In the genomic region with DNA sequence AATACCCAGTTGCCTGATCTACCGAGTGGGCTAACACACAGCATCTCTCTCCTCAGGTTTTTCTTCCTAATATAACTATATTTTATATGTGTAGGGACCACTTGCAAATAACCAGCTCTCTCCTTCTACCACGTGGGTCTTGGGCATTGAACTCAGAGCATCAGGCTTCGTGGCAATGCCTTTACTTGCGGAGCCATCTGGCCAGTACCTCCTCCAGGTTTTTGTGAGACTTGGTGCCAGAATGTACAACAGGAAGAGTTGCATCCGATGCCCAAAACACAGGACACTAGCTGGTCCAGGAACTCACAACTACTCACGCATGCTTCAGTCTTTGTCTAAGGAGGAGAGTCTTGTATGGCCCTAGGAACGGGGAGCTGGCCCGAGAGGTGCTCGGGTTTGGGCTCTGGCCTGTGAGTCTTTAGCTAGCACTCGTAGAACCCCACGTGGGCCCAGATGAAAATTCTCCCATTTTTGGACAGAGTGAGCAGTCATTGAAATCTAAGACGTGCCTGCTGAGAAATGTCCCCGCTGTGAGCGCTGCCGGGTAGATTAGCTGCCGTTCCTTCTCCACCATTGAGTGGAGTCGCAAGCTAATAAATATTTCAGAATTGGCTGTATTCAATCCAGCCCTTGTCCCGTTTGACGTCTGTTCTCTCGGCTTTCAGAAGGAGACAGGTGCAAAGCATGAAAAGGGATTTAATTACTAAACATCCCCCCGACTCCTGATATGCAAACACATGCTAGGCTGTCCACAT, we compare ENCODE assay signal across 21 mouse cellular contexts. TPM values are rescaled to one million over a fixed set of nuclear protein-coding genes. Genes with fewer than 3 reads are reported as not detected.
DNase-seq lines count a peak whose midpoint lies in the region; ATAC-seq and TF ChIP-seq lines count a peak whose summit lies in the region.
"Had no signal": no experiment of that assay in that cellular context is flagged by ENCODE, and none has a peak within 500 bp of the region (broad histone marks: within the 10 kb centered on the region; RNA-seq: fewer than 3 reads in every experiment).

No protein-coding gene starts in this region.

- no peak overlapping the region for H3K9ac ChIP-seq in embryonic facial prominence, embryonic 14.5 days (ENCODE audit: low read depth, low read length)
- no peak overlapping the region for H3K9ac ChIP-seq in hindbrain, embryonic 12.5 days
- no peak overlapping the region for H3K9ac ChIP-seq in hindbrain, embryonic 11.5 days (ENCODE audit: low read depth, low read length)
- no peak overlapping the region for H3K9ac ChIP-seq in midbrain, postnatal 0 days (replicated peaks; ENCODE audit: low read length, poor library complexity, severe bottlenecking)
- H3K9ac ChIP-seq in midbrain, embryonic 11.5 days (ENCODE audit: low read length) = no peak overlapping the region
- H3K9ac ChIP-seq: heart, embryonic 13.5 days; kidney, embryonic 15.5 days; liver, embryonic 15.5 days; lung, embryonic 15.5 days; stomach, embryonic 15.5 days had no signal

- WGBS in embryonic facial prominence, embryonic 14.5 days = 66% methylated on average over 21 of the region's 21 CpGs
- 74% methylated on average over 21 of the region's 21 CpGs for WGBS in embryonic facial prominence, embryonic 10.5 days
- 53% methylated on average over 21 of the region's 21 CpGs for WGBS in hindbrain, embryonic 12.5 days
- WGBS in hindbrain, embryonic 11.5 days = 70% methylated on average over 21 of the region's 21 CpGs
- WGBS in midbrain, postnatal 0 days = 35% methylated on average over 21 of the region's 21 CpGs
- whole genome bisulfite sequencing in midbrain, embryonic 11.5 days = 56% methylated on average over 21 of the region's 21 CpGs

- no peak overlapping the region for H3K4me2 ChIP-seq in embryonic facial prominence, embryonic 14.5 days (ENCODE audit: low read depth, low read length)
- H3K4me2 ChIP-seq in hindbrain, embryonic 12.5 days (replicated peaks) = no peak overlapping the region
- H3K4me2 ChIP-seq in hindbrain, embryonic 11.5 days (replicated peaks; ENCODE audit: low read depth, low read length) = no peak overlapping the region
- H3K4me2 ChIP-seq in midbrain, postnatal 0 days (ENCODE audit: low read depth, low read length, poor library complexity, severe bottlenecking) = no peak overlapping the region
- no peak overlapping the region for H3K4me2 ChIP-seq in midbrain, embryonic 11.5 days
- H3K4me2 ChIP-seq: heart, embryonic 13.5 days; kidney, embryonic 15.5 days; liver, embryonic 15.5 days; lung, embryonic 15.5 days; stomach, embryonic 15.5 days had no signal

- no peaks in the 10 kb centered on the region for H3K36me3 ChIP-seq in embryonic facial prominence, embryonic 14.5 days (ENCODE audit: control insufficient read depth, insufficient read depth, low read length)
- H3K36me3 ChIP-seq in embryonic facial prominence, embryonic 10.5 days (replicated peaks) = no peaks in the 10 kb centered on the region
- H3K36me3 ChIP-seq in hindbrain, embryonic 12.5 days = no peaks in the 10 kb centered on the region
- H3K36me3 ChIP-seq in hindbrain, embryonic 11.5 days (ENCODE audit: control insufficient read depth, insufficient read depth, low read length) = no peaks in the 10 kb centered on the region
- no peaks in the 10 kb centered on the region for H3K36me3 ChIP-seq in midbrain, postnatal 0 days (ENCODE audit: insufficient read depth, low read length)
- H3K36me3 ChIP-seq in midbrain, embryonic 11.5 days (ENCODE audit: control insufficient read depth, insufficient read depth, low read length) = no peaks in the 10 kb centered on the region
- H3K36me3 ChIP-seq: heart, embryonic 13.5 days; kidney, embryonic 15.5 days; liver, embryonic 15.5 days; lung, embryonic 15.5 days; stomach, embryonic 15.5 days had no signal

- peak; percentile 20 for DNase-seq in embryonic facial prominence, embryonic 14.5 days (ENCODE audit: low spot score)
- DNase-seq in embryonic facial prominence, embryonic 10.5 days (ENCODE audit: low spot score) = no peak
- no peak for DNase-seq in hindbrain, embryonic 11.5 days (ENCODE audit: low spot score)
- peak; percentile 22 for DNase-seq in midbrain, postnatal 0 days (ENCODE audit: low spot score)
- DNase-seq in midbrain, embryonic 11.5 days (ENCODE audit: low spot score, missing footprints) = no peak
- no peak for DNase-seq in spleen, postnatal 10 days (ENCODE audit: low spot score in 2 of 2)
- DNase-seq: adrenal gland, postnatal 25 days; gastrocnemius, postnatal 10 days; heart, adult 18-20 months; heart, postnatal 14 days; kidney, adult 11 months; kidney, postnatal 36 days; liver; lung, postnatal 36 days; thymus, postnatal 25 days had no signal

- ATAC-seq in embryonic facial prominence, embryonic 14.5 days (ENCODE audit: low read depth) = no peak
- no peak for ATAC-seq in hindbrain, embryonic 12.5 days (ENCODE audit: low FRiP score)
- no peak for ATAC-seq in hindbrain, embryonic 11.5 days (ENCODE audit: low FRiP score)
- no peak for ATAC-seq in midbrain, postnatal 0 days (ENCODE audit: low FRiP score)
- no peak for ATAC-seq in midbrain, embryonic 11.5 days (ENCODE audit: low FRiP score)

- H3K27me3 ChIP-seq in embryonic facial prominence, embryonic 14.5 days (replicated peaks; ENCODE audit: control insufficient read depth, insufficient read depth, low read length) = peaks cover 11% of the 10 kb centered on the region
- peaks cover 40% of the 10 kb centered on the region for H3K27me3 ChIP-seq in embryonic facial prominence, embryonic 10.5 days (replicated peaks; ENCODE audit: low read depth, poor library complexity, severe bottlenecking)
- H3K27me3 ChIP-seq in hindbrain, embryonic 12.5 days = peaks cover 14% of the 10 kb centered on the region
- 0 out of 2 replicates have a peak, but pooled peaks cover 7% of the 10 kb centered on the region for H3K27me3 ChIP-seq in hindbrain, embryonic 11.5 days (ENCODE audit: control insufficient read depth, insufficient read depth, low read length)
- H3K27me3 ChIP-seq in midbrain, postnatal 0 days (ENCODE audit: insufficient read depth, low read length) = peaks cover 3% of the 10 kb centered on the region
- H3K27me3 ChIP-seq in midbrain, embryonic 11.5 days (ENCODE audit: control insufficient read depth, insufficient read depth, low read length) = peaks cover 5% of the 10 kb centered on the region; the same call in 1 of the 2 replicates

- H3K27ac ChIP-seq in embryonic facial prominence, embryonic 14.5 days (replicated peaks; ENCODE audit: low read depth, low read length) = no peak overlapping the region
- H3K27ac ChIP-seq in embryonic facial prominence, embryonic 10.5 days (replicated peaks) = no peak overlapping the region
- peak overlapping the region; percentile 25; the same call in 1 of the 2 replicates for H3K27ac ChIP-seq in hindbrain, embryonic 12.5 days
- H3K27ac ChIP-seq in hindbrain, embryonic 11.5 days (ENCODE audit: low read depth, low read length) = no peak overlapping the region
- no peak overlapping the region for H3K27ac ChIP-seq in midbrain, postnatal 0 days (ENCODE audit: low read depth, low read length)
- H3K27ac ChIP-seq in midbrain, embryonic 11.5 days (ENCODE audit: low read depth, low read length) = no peak overlapping the region
- H3K27ac ChIP-seq: heart, embryonic 13.5 days; kidney, embryonic 15.5 days; liver, embryonic 15.5 days; lung, embryonic 15.5 days; stomach, embryonic 15.5 days had no signal

- H3K9me3 ChIP-seq in embryonic facial prominence, embryonic 14.5 days (ENCODE audit: control insufficient read depth, low read length) = no peaks in the 10 kb centered on the region
- H3K9me3 ChIP-seq in embryonic facial prominence, embryonic 10.5 days = no peaks in the 10 kb centered on the region
- no peaks in the 10 kb centered on the region for H3K9me3 ChIP-seq in hindbrain, embryonic 12.5 days (replicated peaks)
- H3K9me3 ChIP-seq in hindbrain, embryonic 11.5 days (ENCODE audit: control insufficient read depth, low read length) = no peaks in the 10 kb centered on the region
- H3K9me3 ChIP-seq in midbrain, postnatal 0 days (ENCODE audit: low read length) = no peaks in the 10 kb centered on the region
- no peaks in the 10 kb centered on the region for H3K9me3 ChIP-seq in midbrain, embryonic 11.5 days (ENCODE audit: control insufficient read depth, low read length)
- H3K9me3 ChIP-seq: heart, embryonic 13.5 days; kidney, embryonic 15.5 days; liver, embryonic 15.5 days; lung, embryonic 15.5 days; stomach, embryonic 15.5 days had no signal

- no peak overlapping the region for H3K4me3 ChIP-seq in embryonic facial prominence, embryonic 14.5 days (ENCODE audit: low read depth, low read length)
- no peak overlapping the region for H3K4me3 ChIP-seq in embryonic facial prominence, embryonic 10.5 days
- H3K4me3 ChIP-seq in hindbrain, embryonic 12.5 days = no peak overlapping the region
- H3K4me3 ChIP-seq in hindbrain, embryonic 11.5 days (ENCODE audit: low read depth, low read length) = no peak overlapping the region
- no peak overlapping the region for H3K4me3 ChIP-seq in midbrain, postnatal 0 days (ENCODE audit: low read depth, low read length)
- no peak overlapping the region for H3K4me3 ChIP-seq in midbrain, embryonic 11.5 days (ENCODE audit: low read depth, low read length)
- H3K4me3 ChIP-seq: heart, embryonic 13.5 days; kidney, embryonic 15.5 days; liver, embryonic 15.5 days; lung, embryonic 15.5 days; stomach, embryonic 15.5 days had no signal

- TF ChIP-seq CTCF in midbrain, postnatal 0 days (IDR thresholded peaks at IDR 0.05) = no peak

- H3K4me1 ChIP-seq in embryonic facial prominence, embryonic 14.5 days (ENCODE audit: control insufficient read depth, insufficient read depth, low read length) = peaks cover 8% of the 10 kb centered on the region; the same call in 1 of the 2 replicates
- peaks cover 48% of the 10 kb centered on the region for H3K4me1 ChIP-seq in embryonic facial prominence, embryonic 10.5 days
- peaks cover 38% of the 10 kb centered on the region for H3K4me1 ChIP-seq in hindbrain, embryonic 12.5 days
- H3K4me1 ChIP-seq in hindbrain, embryonic 11.5 days (replicated peaks; ENCODE audit: control insufficient read depth, insufficient read depth, low read length) = peaks cover 15% of the 10 kb centered on the region
- H3K4me1 ChIP-seq in midbrain, postnatal 0 days (ENCODE audit: insufficient read depth, low read length) = 0 out of 2 replicates have a peak, but pooled peaks cover 4% of the 10 kb centered on the region
- H3K4me1 ChIP-seq in midbrain, embryonic 11.5 days (ENCODE audit: control insufficient read depth, insufficient read depth, low read length) = peaks cover 15% of the 10 kb centered on the region
- H3K4me1 ChIP-seq: liver, embryonic 15.5 days had no signal

RNA-seq across cellular contexts. Expression of gene Casz1, which starts 38.0 kb away (rescaled TPM):
- polyA plus RNA-seq in embryonic facial prominence, embryonic 14.5 days (2014; fragmentation: Nextera tagmentation; extraction: Ambion mirVana) = 7.8 and 7.9 TPM in 2 replicates
- polyA plus RNA-seq in embryonic facial prominence, embryonic 10.5 days (2016; fragmentation: Nextera tagmentation; extraction: Ambion mirVana) = 3.7 and 3.9 TPM in 2 replicates
- polyA plus RNA-seq in hindbrain, embryonic 12.5 days (2016; fragmentation: Nextera tagmentation; extraction: Ambion mirVana) = 7.1 and 8.9 TPM in 2 replicates
- 6.4 and 7.8 TPM in 2 replicates for polyA plus RNA-seq in hindbrain, embryonic 11.5 days (2014; fragmentation: Nextera tagmentation; extraction: Ambion mirVana)
- 3.7 and 4.0 TPM in 2 replicates for total RNA-seq in midbrain, postnatal 0 days (2014; rRNA removed)
- polyA plus RNA-seq in midbrain, postnatal 0 days (2015; fragmentation: Nextera tagmentation; extraction: Ambion mirVana) = 2.0 TPM in 2 replicates
- 1.6 TPM in 2 replicates for polyA plus RNA-seq in midbrain, embryonic 11.5 days (2014; fragmentation: Nextera tagmentation; extraction: Ambion mirVana)

Comparison
In these comparisons a context has a peak if more than half of its experiments do, and no peak if none do; other contexts are left out.
1. DNase-seq: peak in embryonic facial prominence, embryonic 14.5 days (single experiment) and midbrain, postnatal 0 days (single experiment); none in embryonic facial prominence, embryonic 10.5 days (single experiment), hindbrain, embryonic 11.5 days (single experiment), midbrain, embryonic 11.5 days (single experiment) and spleen, postnatal 10 days (0 of 2).